Mouse (Mus musculus) kidney, adult 11 months (tissue): ENCODE measurements around the gene Tjp2.

Experiments used
- DNase-seq: peaks from one replicate; pipeline ENCODE4 v3.0.0; 2022

Gene Tjp2

GRCm38 (mm10) chr19:24054265-24054664 is 170.6 kb downstream of the Tjp2 start:
- peak; percentile 19 for DNase-seq

DNA sequence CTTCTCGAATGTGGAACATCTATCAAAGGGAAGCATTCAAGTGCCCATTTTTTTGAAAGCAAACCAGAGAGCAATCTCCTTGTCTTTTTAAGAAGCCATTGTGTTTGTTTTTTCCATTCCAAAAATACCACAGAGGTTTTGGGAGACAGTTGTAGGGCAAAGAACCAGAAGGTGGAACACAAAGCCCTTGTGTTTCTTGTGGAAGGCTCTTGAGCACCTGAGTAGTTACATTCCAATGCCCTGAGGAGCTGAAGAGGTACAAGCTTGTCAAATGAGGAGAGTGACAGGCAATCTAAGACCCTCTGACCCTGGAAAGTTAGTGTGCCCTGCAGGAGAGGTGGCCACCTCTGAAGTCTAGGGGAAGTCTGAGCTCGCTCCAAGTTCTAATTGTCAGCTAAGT is 174.3 kb downstream of the Tjp2 start:
- no peak for DNase-seq

DNA sequence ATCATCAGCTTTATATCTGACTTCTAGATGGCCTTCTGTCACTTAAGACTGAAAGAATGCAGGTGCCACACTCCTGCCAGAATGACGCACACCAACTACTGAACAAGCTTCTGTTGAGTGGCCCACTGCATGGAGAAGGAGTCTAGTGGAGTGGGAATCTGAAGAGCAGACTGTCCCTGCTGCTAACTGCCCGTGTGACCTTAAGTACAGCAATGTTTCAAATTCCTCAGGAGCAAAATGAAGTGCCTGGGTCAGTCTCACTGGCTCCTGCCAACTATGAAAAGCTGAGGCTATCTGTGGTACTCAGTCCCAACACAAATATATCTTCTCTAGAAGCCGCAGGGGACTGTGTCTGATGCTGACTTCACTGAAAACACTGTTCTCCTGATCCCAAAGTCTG is 175.5 kb downstream of the Tjp2 start:
- DNase-seq, result no peak

- no peak for DNase-seq
Measured at GRCm38 (mm10) chr19:24046395-24046993, 178.3 kb downstream of the Tjp2 start.
